19 mouse cellular contexts compared by ENCODE assay signal in the genomic region with DNA sequence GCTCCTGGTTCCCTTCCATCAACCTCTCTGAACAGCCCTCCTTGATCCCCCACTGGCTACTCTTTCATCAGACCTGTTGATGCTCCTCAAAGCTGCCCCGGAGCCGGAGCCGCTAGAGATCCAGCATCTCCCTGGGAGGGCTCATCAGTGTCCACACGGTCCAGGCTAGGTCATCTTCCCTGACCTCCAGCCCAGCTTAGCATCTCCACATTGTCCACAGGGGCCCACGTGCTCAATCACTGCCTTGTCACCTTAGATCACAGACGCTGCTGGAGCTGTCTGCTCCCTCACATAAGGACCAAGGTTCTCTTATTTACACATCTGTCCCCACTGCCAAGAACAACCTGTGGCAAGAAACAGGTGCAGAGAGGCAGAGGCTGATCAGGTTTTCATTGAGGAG. TPM values are rescaled to one million over a fixed set of nuclear protein-coding genes. Genes with fewer than 3 reads are reported as not detected.
DNase-seq lines count a peak whose midpoint lies in the region; ATAC-seq and TF ChIP-seq lines count a peak whose summit lies in the region.
"Had no signal": no experiment of that assay in that cellular context is flagged by ENCODE, and none has a peak within 500 bp of the region (broad histone marks: within the 10 kb centered on the region; RNA-seq: fewer than 3 reads in every experiment).

No protein-coding gene starts in this region.

- TF ChIP-seq CTCF in midbrain, postnatal 0 days (IDR thresholded peaks at IDR 0.05), result no peak

- H3K4me2 ChIP-seq in kidney, embryonic 16.5 days (replicated peaks; ENCODE audit: low read depth, low read length), result no peak overlapping the region
- no peak overlapping the region for H3K4me2 ChIP-seq in midbrain, embryonic 11.5 days
- no peak overlapping the region for H3K4me2 ChIP-seq in midbrain, postnatal 0 days (ENCODE audit: low read depth, low read length, poor library complexity, severe bottlenecking)
- H3K4me2 ChIP-seq in heart, embryonic 11.5 days, result no peak overlapping the region
- H3K4me2 ChIP-seq: embryonic facial prominence, embryonic 13.5 days; forebrain, embryonic 13.5 days; hindbrain, embryonic 15.5 days had no signal

- no peaks in the 10 kb centered on the region for H3K9me3 ChIP-seq in kidney, embryonic 16.5 days (ENCODE audit: low read length)
- H3K9me3 ChIP-seq in midbrain, embryonic 11.5 days (ENCODE audit: control insufficient read depth, low read length), result no peaks in the 10 kb centered on the region
- H3K9me3 ChIP-seq in midbrain, postnatal 0 days (ENCODE audit: low read length), result no peaks in the 10 kb centered on the region
- H3K9me3 ChIP-seq in heart, embryonic 11.5 days (replicated peaks; ENCODE audit: control insufficient read depth, low read length), result no peaks in the 10 kb centered on the region
- H3K9me3 ChIP-seq: embryonic facial prominence, embryonic 13.5 days; forebrain, embryonic 13.5 days; hindbrain, embryonic 10.5 days; hindbrain, embryonic 15.5 days had no signal

- 33% methylated on average over 6 of the region's 6 CpGs for WGBS in kidney, embryonic 16.5 days
- 19% methylated on average over 6 of the region's 6 CpGs for WGBS in midbrain, embryonic 11.5 days
- 23% methylated on average over 6 of the region's 6 CpGs for WGBS in midbrain, postnatal 0 days
- 27% methylated on average over 6 of the region's 6 CpGs for WGBS in heart, embryonic 11.5 days (ENCODE audit: insufficient replicate concordance)

- no peak overlapping the region for H3K27ac ChIP-seq in kidney, embryonic 16.5 days (ENCODE audit: low read length)
- H3K27ac ChIP-seq in midbrain, embryonic 11.5 days (ENCODE audit: low read depth, low read length), result no peak overlapping the region
- no peak overlapping the region for H3K27ac ChIP-seq in midbrain, postnatal 0 days (ENCODE audit: low read depth, low read length)
- H3K27ac ChIP-seq in heart, embryonic 11.5 days (ENCODE audit: low read depth, low read length), result no peak overlapping the region
- H3K27ac ChIP-seq: embryonic facial prominence, embryonic 13.5 days; forebrain, embryonic 13.5 days; hindbrain, embryonic 10.5 days; hindbrain, embryonic 15.5 days had no signal

- DNase-seq in kidney, postnatal 36 days, result no peak
- DNase-seq in midbrain, embryonic 11.5 days (ENCODE audit: low spot score, missing footprints), result peak; percentile 79
- DNase-seq in midbrain, postnatal 0 days (ENCODE audit: low spot score), result no peak
- peak; percentile 21 for DNase-seq in mesoderm, embryonic 11.5 days (ENCODE audit: low read depth, low spot score)
- no peak for DNase-seq in right cerebral cortex, adult 18-20 months
- DNase-seq: adrenal gland, postnatal 14 days; cerebellum, adult 11-12 months; cerebellum, adult 9-10 months; cerebellum, postnatal 25 days; gastrocnemius, postnatal 36 days; heart, postnatal 10 days had no signal

- H3K4me3 ChIP-seq in kidney, embryonic 16.5 days (ENCODE audit: low read length), result no peak overlapping the region
- no peak overlapping the region for H3K4me3 ChIP-seq in midbrain, embryonic 11.5 days (ENCODE audit: low read depth, low read length)
- no peak overlapping the region for H3K4me3 ChIP-seq in midbrain, postnatal 0 days (ENCODE audit: low read depth, low read length)
- no peak overlapping the region for H3K4me3 ChIP-seq in heart, embryonic 11.5 days (ENCODE audit: low read depth, low read length)
- H3K4me3 ChIP-seq: embryonic facial prominence, embryonic 13.5 days; forebrain, embryonic 13.5 days; hindbrain, embryonic 10.5 days; hindbrain, embryonic 15.5 days had no signal

- no peaks in the 10 kb centered on the region for H3K4me1 ChIP-seq in kidney, embryonic 16.5 days (ENCODE audit: insufficient read depth, low read length)
- peaks cover 2% of the 10 kb centered on the region; the same call in 1 of the 2 replicates for H3K4me1 ChIP-seq in midbrain, embryonic 11.5 days (ENCODE audit: control insufficient read depth, insufficient read depth, low read length)
- H3K4me1 ChIP-seq in midbrain, postnatal 0 days (ENCODE audit: insufficient read depth, low read length), result peaks cover 10% of the 10 kb centered on the region
- H3K4me1 ChIP-seq in heart, embryonic 11.5 days (ENCODE audit: control insufficient read depth, insufficient read depth, low read length), result no peaks in the 10 kb centered on the region
- H3K4me1 ChIP-seq: embryonic facial prominence, embryonic 13.5 days had no signal

- no peak overlapping the region for H3K9ac ChIP-seq in kidney, embryonic 16.5 days (replicated peaks; ENCODE audit: low read length)
- no peak overlapping the region for H3K9ac ChIP-seq in midbrain, embryonic 11.5 days (ENCODE audit: low read length)
- no peak overlapping the region for H3K9ac ChIP-seq in midbrain, postnatal 0 days (replicated peaks; ENCODE audit: low read length, poor library complexity, severe bottlenecking)
- no peak overlapping the region for H3K9ac ChIP-seq in heart, embryonic 11.5 days (ENCODE audit: low read depth, low read length)
- H3K9ac ChIP-seq: embryonic facial prominence, embryonic 13.5 days; forebrain, embryonic 13.5 days; hindbrain, embryonic 15.5 days had no signal

- no peaks in the 10 kb centered on the region for H3K27me3 ChIP-seq in kidney, embryonic 16.5 days (ENCODE audit: insufficient read depth, low read length)
- H3K27me3 ChIP-seq in midbrain, embryonic 11.5 days (ENCODE audit: control insufficient read depth, insufficient read depth, low read length), result no peaks in the 10 kb centered on the region
- no peaks in the 10 kb centered on the region for H3K27me3 ChIP-seq in midbrain, postnatal 0 days (ENCODE audit: insufficient read depth, low read length)
- no peaks in the 10 kb centered on the region for H3K27me3 ChIP-seq in heart, embryonic 11.5 days (ENCODE audit: control insufficient read depth, insufficient read depth, low read length)
- H3K27me3 ChIP-seq: embryonic facial prominence, embryonic 13.5 days; forebrain, embryonic 13.5 days; hindbrain, embryonic 15.5 days; Patski had no signal

- 0 out of 2 replicates have a peak, but pooled peaks have one; percentile 50 for ATAC-seq in kidney, embryonic 16.5 days (ENCODE audit: low FRiP score, low TSS enrichment)
- ATAC-seq in midbrain, embryonic 11.5 days (ENCODE audit: low FRiP score), result no peak
- no peak for ATAC-seq in midbrain, postnatal 0 days (ENCODE audit: low FRiP score)
- ATAC-seq in heart, embryonic 11.5 days (replicated peaks; ENCODE audit: insufficient number of reproducible peaks, low FRiP score, low TSS enrichment), result no peak
- ATAC-seq: activated CD4-positive, CD25-positive, alpha-beta regulatory T cell, adult 4 months; forebrain, embryonic 13.5 days; Patski had no signal

- no peaks in the 10 kb centered on the region for H3K36me3 ChIP-seq in kidney, embryonic 16.5 days (ENCODE audit: insufficient read depth, low read length)
- no peaks in the 10 kb centered on the region for H3K36me3 ChIP-seq in midbrain, embryonic 11.5 days (ENCODE audit: control insufficient read depth, insufficient read depth, low read length)
- H3K36me3 ChIP-seq in midbrain, postnatal 0 days (ENCODE audit: insufficient read depth, low read length), result no peaks in the 10 kb centered on the region
- no peaks in the 10 kb centered on the region for H3K36me3 ChIP-seq in heart, embryonic 11.5 days (ENCODE audit: control insufficient read depth, insufficient read depth, low read length)
- H3K36me3 ChIP-seq: embryonic facial prominence, embryonic 13.5 days; hindbrain, embryonic 10.5 days; hindbrain, embryonic 15.5 days had no signal

RNA-seq across cellular contexts. Expression of gene Ssbp3, which starts 9.8 kb away (rescaled TPM):
- 66.4 and 79.4 TPM in 2 replicates for polyA plus RNA-seq in kidney, embryonic 16.5 days (2015; fragmentation: Nextera tagmentation; extraction: Ambion mirVana)
- polyA plus RNA-seq in midbrain, embryonic 11.5 days (2014; fragmentation: Nextera tagmentation; extraction: Ambion mirVana), result 124 and 132 TPM in 2 replicates
- total RNA-seq in midbrain, postnatal 0 days (2014; rRNA removed), result 172 and 176 TPM in 2 replicates
- 110 and 126 TPM in 2 replicates for polyA plus RNA-seq in midbrain, postnatal 0 days (2015; fragmentation: Nextera tagmentation; extraction: Ambion mirVana)
- 54.2 and 63.4 TPM in 2 replicates for polyA plus RNA-seq in heart, embryonic 11.5 days (2014; fragmentation: Nextera tagmentation; extraction: Ambion mirVana)

Comparison
In these comparisons a context has a peak if more than half of its experiments do, and no peak if none do; other contexts are left out.
1. DNase-seq: peak in midbrain, embryonic 11.5 days (single experiment) and mesoderm, embryonic 11.5 days (single experiment); none in kidney, postnatal 36 days (0 of 2), midbrain, postnatal 0 days (single experiment) and right cerebral cortex, adult 18-20 months (single experiment).